Mouse (Mus musculus): ENCODE measurements at regions not wholly inside any gene's neighbourhood (a gene's known extent, or its start where the extent isn't known, plus 50 kb on each side); places are given as distances from the start of the nearest gene placed in this dataset.

DNA sequence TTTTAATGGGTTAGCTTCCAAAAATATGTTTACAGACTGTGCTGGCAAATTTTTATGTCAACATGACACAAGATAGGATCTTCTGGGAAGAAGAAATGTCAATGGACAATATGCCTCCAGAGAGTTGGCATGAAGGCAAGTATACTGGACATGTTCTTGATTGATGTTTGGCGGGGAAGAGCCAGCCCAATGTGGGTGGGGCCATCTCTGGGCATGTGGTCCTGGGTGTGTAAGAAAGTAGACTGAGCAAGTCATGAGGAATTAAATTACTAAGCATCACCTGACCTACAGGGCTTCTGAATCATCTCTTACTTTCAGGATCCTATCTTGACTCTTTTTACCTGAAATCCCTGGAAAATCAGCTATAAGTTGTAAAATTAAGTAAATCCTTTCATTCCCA, 525.0 kb upstream of the Grm7 start:
- H3K4me2 ChIP-seq (ENCODE audit: low read depth, low read length) = no peak overlapping the region
- no peaks in the 10 kb centered on the region for H3K4me1 ChIP-seq (ENCODE audit: control insufficient read depth, insufficient read depth, low read length)
- no peak overlapping the region for H3K9ac ChIP-seq (ENCODE audit: low read depth, low read length)
- no peaks in the 10 kb centered on the region for H3K9me3 ChIP-seq (ENCODE audit: control insufficient read depth, low read length)
- H3K27me3 ChIP-seq (replicated peaks; ENCODE audit: control insufficient read depth, insufficient read depth, low read length) = no peaks in the 10 kb centered on the region
- no peaks in the 10 kb centered on the region for H3K36me3 ChIP-seq (ENCODE audit: control insufficient read depth, insufficient read depth, low read length)
- DNase-seq (ENCODE audit: low spot score) (no peak), ATAC-seq (ENCODE audit: low read depth) (no peak)
- no peak overlapping the region for H3K27ac ChIP-seq (replicated peaks; ENCODE audit: low read depth, low read length)
- no peak overlapping the region for H3K4me3 ChIP-seq (ENCODE audit: low read depth, low read length)
- 71% methylated on average over 1 of the region's 1 CpGs for WGBS

DNA sequence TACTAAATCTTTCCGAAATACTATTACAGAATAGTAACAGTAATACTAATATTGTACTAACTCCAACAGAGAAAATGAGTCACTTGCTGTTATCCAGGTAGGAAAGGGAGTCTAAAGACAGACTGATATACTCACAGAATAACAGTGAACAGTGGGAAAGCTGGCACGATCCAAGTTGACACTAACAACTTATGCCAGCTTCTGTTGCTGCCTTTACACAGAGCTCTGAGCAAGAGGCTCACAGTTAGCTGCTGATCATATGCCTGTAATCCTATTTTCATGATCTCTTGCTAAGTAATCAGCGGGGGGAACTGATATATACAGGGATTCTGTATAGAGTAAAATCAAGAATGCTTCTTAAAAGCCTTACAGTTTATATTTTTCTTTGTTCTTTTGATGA, 513.1 kb upstream of the Grm7 start:
- Histone ChIP-seq H3K27me3 (replicated peaks; ENCODE audit: control insufficient read depth, insufficient read depth, low read length) (no peaks in the 10 kb centered on the region), H3K36me3 (ENCODE audit: control insufficient read depth, insufficient read depth, low read length) (no peaks in the 10 kb centered on the region), H3K4me1 (ENCODE audit: control insufficient read depth, insufficient read depth, low read length) (no peaks in the 10 kb centered on the region), H3K4me3 (ENCODE audit: low read depth, low read length) (no peak overlapping the region), H3K9ac (ENCODE audit: low read depth, low read length) (no peak overlapping the region), H3K4me2 (ENCODE audit: low read depth, low read length) (no peak overlapping the region), H3K27ac (replicated peaks; ENCODE audit: low read depth, low read length) (no peak overlapping the region), H3K9me3 (ENCODE audit: control insufficient read depth, low read length) (no peaks in the 10 kb centered on the region)
- no peak for ATAC-seq (ENCODE audit: low read depth)
- 83% methylated on average over 3 of the region's 3 CpGs for WGBS
- DNase-seq (ENCODE audit: low spot score) = no peak

DNA sequence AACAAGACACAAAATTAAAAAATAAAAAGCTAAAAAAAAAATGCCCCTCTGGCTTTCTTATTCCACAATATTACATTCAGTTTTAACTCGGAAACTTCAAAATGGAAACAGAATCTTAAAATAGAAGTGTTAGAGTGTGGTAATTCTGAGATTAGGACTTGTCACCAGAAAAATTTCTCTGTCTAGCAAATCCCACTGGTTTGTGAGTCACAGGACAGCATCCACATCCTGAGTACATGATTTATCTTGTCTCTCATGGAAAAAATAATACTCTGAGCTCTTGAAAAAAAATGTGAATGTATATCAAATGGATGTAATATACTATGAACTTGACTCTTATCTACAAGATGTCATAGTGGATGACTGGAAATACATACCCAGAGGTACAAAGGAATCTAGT, 511.8 kb upstream of the Grm7 start:
- Histone ChIP-seq H3K4me1 (ENCODE audit: control insufficient read depth, insufficient read depth, low read length) (no peaks in the 10 kb centered on the region), H3K4me3 (ENCODE audit: low read depth, low read length) (no peak overlapping the region), H3K9me3 (ENCODE audit: control insufficient read depth, low read length) (no peaks in the 10 kb centered on the region), H3K36me3 (ENCODE audit: control insufficient read depth, insufficient read depth, low read length) (no peaks in the 10 kb centered on the region), H3K27me3 (replicated peaks; ENCODE audit: control insufficient read depth, insufficient read depth, low read length) (no peaks in the 10 kb centered on the region), H3K4me2 (ENCODE audit: low read depth, low read length) (no peak overlapping the region), H3K9ac (ENCODE audit: low read depth, low read length) (no peak overlapping the region), H3K27ac (replicated peaks; ENCODE audit: low read depth, low read length) (no peak overlapping the region)
- ATAC-seq (ENCODE audit: low read depth) (no peak), DNase-seq (ENCODE audit: low spot score) (no peak)
- 80% methylated on average over 1 of the region's 1 CpGs for WGBS

DNA sequence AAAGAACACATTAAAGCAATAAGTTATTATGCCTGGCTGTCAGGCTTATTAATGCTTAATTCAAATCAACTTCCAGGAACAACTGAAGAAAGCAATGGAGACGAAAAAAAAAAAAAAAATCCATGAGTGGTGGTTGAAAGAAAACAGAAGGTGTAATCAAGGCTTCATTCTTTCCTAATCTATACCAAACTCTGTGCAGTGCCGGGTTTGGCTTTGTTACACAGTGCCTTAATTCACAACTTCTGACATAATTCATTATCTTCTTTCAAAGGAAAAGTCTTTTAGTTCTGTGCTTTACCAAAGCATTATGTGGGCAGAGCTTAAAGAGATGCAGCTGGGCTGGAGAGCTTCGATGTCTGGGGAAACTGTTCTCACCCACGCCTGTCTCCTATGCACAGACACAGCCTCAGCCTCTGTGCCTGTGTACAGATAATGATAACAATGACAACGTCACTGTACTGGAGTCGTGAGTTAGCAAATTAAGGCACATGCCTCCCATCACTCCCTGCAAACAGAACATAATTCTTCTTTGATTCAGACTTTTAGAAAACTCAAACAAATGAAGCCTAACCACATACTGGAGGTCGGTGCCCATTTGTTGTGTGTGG, 508.2 kb upstream of the Grm7 start:
- H3K36me3 ChIP-seq (ENCODE audit: control insufficient read depth, insufficient read depth, low read length) = no peaks in the 10 kb centered on the region
- no peaks in the 10 kb centered on the region for H3K4me1 ChIP-seq (ENCODE audit: control insufficient read depth, insufficient read depth, low read length)
- H3K27ac ChIP-seq (replicated peaks; ENCODE audit: low read depth, low read length) = no peak overlapping the region
- no peak overlapping the region for H3K4me3 ChIP-seq (ENCODE audit: low read depth, low read length)
- 39% methylated on average over 7 of the region's 7 CpGs for WGBS
- peak; percentile 27 for DNase-seq (ENCODE audit: low spot score)
- H3K9me3 ChIP-seq (ENCODE audit: control insufficient read depth, low read length) = no peaks in the 10 kb centered on the region
- H3K27me3 ChIP-seq (replicated peaks; ENCODE audit: control insufficient read depth, insufficient read depth, low read length) = no peaks in the 10 kb centered on the region
- no peak overlapping the region for H3K4me2 ChIP-seq (ENCODE audit: low read depth, low read length)
- ATAC-seq (ENCODE audit: low read depth) = no peak
- H3K9ac ChIP-seq (ENCODE audit: low read depth, low read length) = no peak overlapping the region

DNA sequence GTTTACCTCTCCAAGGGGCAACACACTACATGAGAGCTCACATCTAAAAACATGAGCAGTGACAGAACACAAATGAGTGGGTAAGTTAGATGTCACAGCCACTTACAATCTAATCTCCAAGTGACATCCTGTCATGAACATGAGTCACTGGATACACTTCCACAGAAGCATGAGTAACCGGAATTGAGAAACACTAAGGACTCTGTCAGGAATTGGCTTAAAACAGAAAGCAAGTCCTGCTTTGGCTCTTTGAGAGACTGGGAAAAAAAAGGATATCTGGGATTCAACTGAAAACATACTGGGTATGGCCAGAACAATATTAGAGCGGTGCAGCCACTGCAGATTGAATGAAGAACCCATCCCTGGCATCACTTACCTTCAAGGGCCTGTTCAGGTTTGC, 506.0 kb upstream of the Grm7 start:
- no peak for ATAC-seq (ENCODE audit: low read depth)
- Histone ChIP-seq H3K4me2 (ENCODE audit: low read depth, low read length) (no peak overlapping the region), H3K9me3 (ENCODE audit: control insufficient read depth, low read length) (no peaks in the 10 kb centered on the region), H3K27me3 (replicated peaks; ENCODE audit: control insufficient read depth, insufficient read depth, low read length) (no peaks in the 10 kb centered on the region), H3K36me3 (ENCODE audit: control insufficient read depth, insufficient read depth, low read length) (no peaks in the 10 kb centered on the region), H3K9ac (ENCODE audit: low read depth, low read length) (no peak overlapping the region), H3K4me1 (ENCODE audit: control insufficient read depth, insufficient read depth, low read length) (no peaks in the 10 kb centered on the region), H3K27ac (replicated peaks; ENCODE audit: low read depth, low read length) (no peak overlapping the region), H3K4me3 (ENCODE audit: low read depth, low read length) (no peak overlapping the region)
- 72% methylated on average over 2 of the region's 2 CpGs for WGBS
- DNase-seq (ENCODE audit: low spot score) = no peak

DNA sequence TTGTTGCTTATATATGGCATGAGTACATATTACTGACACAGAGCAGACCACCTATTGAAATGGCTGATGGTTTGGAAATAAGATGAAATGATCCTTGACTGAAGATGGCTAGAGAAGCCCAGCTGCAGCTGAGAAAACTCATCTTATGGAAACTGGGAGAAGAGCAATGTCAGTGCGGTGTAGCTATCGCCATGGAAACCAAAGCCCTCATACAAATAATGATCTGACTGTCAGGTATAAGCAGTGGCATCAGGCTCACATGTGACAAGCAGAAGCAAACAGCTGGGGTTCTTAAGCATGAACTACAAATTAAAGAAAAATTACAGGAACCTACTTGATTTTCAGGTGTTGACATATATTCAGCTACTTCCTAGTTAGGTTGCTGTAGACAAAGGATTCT, 476.8 kb upstream of the Grm7 start:
- H3K27ac ChIP-seq (replicated peaks; ENCODE audit: low read depth, low read length) = no peak overlapping the region
- DNase-seq (ENCODE audit: low spot score) (no peak), ATAC-seq (ENCODE audit: low read depth) (no peak)
- H3K27me3 ChIP-seq (replicated peaks; ENCODE audit: control insufficient read depth, insufficient read depth, low read length) = no peaks in the 10 kb centered on the region
- H3K4me3 ChIP-seq (ENCODE audit: low read depth, low read length) = no peak overlapping the region
- no peak overlapping the region for H3K9ac ChIP-seq (ENCODE audit: low read depth, low read length)
- no peaks in the 10 kb centered on the region for H3K9me3 ChIP-seq (ENCODE audit: control insufficient read depth, low read length)
- H3K4me2 ChIP-seq (ENCODE audit: low read depth, low read length) = no peak overlapping the region
- H3K36me3 ChIP-seq (ENCODE audit: control insufficient read depth, insufficient read depth, low read length) = no peaks in the 10 kb centered on the region
- 83% methylated on average over 2 of the region's 2 CpGs for WGBS
- H3K4me1 ChIP-seq (ENCODE audit: control insufficient read depth, insufficient read depth, low read length) = no peaks in the 10 kb centered on the region

DNA sequence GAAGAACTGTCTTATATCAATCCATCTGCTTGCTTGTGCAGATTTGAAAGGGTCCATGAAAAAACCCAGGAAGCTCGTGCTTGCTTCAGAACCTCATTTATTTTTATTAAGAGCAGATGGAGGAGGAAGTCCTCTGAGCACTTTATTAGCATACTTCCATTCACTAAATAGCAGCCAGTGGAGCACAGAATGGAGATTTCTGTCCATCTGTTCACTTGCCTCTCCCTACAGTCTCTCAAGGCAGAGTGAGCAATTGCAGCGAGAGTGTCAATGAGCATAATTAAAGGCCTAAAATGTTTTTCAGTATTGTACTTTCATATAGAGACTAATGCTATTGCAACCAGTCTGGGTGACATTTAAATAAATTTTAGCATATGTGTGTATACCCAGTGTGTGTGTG, 439.4 kb upstream of the Grm7 start:
- Histone ChIP-seq H3K9ac (ENCODE audit: low read depth, low read length) (no peak overlapping the region), H3K27ac (replicated peaks; ENCODE audit: low read depth, low read length) (no peak overlapping the region), H3K36me3 (ENCODE audit: control insufficient read depth, insufficient read depth, low read length) (no peaks in the 10 kb centered on the region), H3K4me2 (ENCODE audit: low read depth, low read length) (no peak overlapping the region), H3K9me3 (ENCODE audit: control insufficient read depth, low read length) (no peaks in the 10 kb centered on the region), H3K27me3 (replicated peaks; ENCODE audit: control insufficient read depth, insufficient read depth, low read length) (no peaks in the 10 kb centered on the region), H3K4me3 (ENCODE audit: low read depth, low read length) (no peak overlapping the region), H3K4me1 (ENCODE audit: control insufficient read depth, insufficient read depth, low read length) (no peaks in the 10 kb centered on the region)
- WGBS = 37% methylated on average over 2 of the region's 2 CpGs
- ATAC-seq (ENCODE audit: low read depth) = no peak
- peak; percentile 11 for DNase-seq (ENCODE audit: low spot score)

DNA sequence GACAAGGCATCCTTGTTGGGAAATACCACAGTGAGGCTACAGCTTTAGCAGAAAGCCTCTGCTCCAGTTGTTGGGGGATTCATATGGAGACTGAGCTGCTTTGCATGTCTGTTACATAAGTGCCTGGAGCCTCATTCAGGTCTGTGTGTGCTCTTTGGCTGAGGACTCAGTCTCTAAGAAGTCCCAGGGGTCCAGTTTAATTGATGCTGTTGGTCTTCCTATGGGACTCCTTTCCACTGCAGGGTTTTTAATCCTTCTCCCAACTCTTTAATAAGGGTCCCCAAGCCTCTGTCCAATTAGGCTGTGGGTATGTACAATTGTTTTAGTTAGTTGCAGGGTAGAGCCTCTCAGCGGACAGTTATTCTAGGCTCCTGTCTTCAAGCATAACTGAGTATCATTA, 436.6 kb upstream of the Grm7 start:
- Histone ChIP-seq H3K9ac (ENCODE audit: low read depth, low read length) (no peak overlapping the region), H3K4me1 (ENCODE audit: control insufficient read depth, insufficient read depth, low read length) (no peaks in the 10 kb centered on the region), H3K4me2 (ENCODE audit: low read depth, low read length) (no peak overlapping the region), H3K27me3 (replicated peaks; ENCODE audit: control insufficient read depth, insufficient read depth, low read length) (no peaks in the 10 kb centered on the region), H3K9me3 (ENCODE audit: control insufficient read depth, low read length) (no peaks in the 10 kb centered on the region), H3K27ac (replicated peaks; ENCODE audit: low read depth, low read length) (no peak overlapping the region), H3K4me3 (ENCODE audit: low read depth, low read length) (no peak overlapping the region), H3K36me3 (ENCODE audit: control insufficient read depth, insufficient read depth, low read length) (no peaks in the 10 kb centered on the region)
- 79% methylated on average over 1 of the region's 1 CpGs for WGBS
- ATAC-seq (ENCODE audit: low read depth) = peak; percentile 83; the same call in 1 of the 2 replicates
- DNase-seq (ENCODE audit: low spot score) = peak; percentile 34

DNA sequence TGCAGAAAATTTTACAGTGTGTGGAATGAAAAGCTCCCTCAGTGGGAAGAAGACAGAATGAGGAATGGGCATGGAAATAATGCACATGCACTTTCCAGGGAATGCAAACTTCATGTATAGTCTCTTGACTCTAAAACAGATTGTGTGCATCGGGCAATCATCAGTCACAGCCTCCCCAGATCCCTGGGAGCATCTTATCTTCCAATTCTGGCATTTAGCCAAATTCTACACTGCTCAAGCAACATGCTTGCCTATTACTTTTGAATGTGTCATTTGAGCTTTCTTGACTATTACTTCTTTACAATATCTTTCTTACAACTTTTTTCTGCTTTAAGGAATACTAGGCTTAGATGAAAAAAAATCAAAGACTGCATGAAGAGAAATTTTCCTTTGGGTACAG, 397.9 kb upstream of the Grm7 start:
- Histone ChIP-seq H3K27me3 (replicated peaks; ENCODE audit: control insufficient read depth, insufficient read depth, low read length) (no peaks in the 10 kb centered on the region), H3K4me1 (ENCODE audit: control insufficient read depth, insufficient read depth, low read length) (no peaks in the 10 kb centered on the region), H3K4me2 (ENCODE audit: low read depth, low read length) (no peak overlapping the region), H3K9me3 (ENCODE audit: control insufficient read depth, low read length) (no peaks in the 10 kb centered on the region), H3K36me3 (ENCODE audit: control insufficient read depth, insufficient read depth, low read length) (no peaks in the 10 kb centered on the region), H3K9ac (ENCODE audit: low read depth, low read length) (no peak overlapping the region), H3K27ac (replicated peaks; ENCODE audit: low read depth, low read length) (no peak overlapping the region), H3K4me3 (ENCODE audit: low read depth, low read length) (no peak overlapping the region)
- DNase-seq (ENCODE audit: low spot score) (peak; percentile 35), ATAC-seq (ENCODE audit: low read depth) (no peak)
- WGBS = 56% methylated on average over 1 of the region's 1 CpGs
